Mouse (Mus musculus) midbrain, embryonic 16.5 days (tissue): ENCODE data around the gene Slc35c2. TPM values are rescaled to one million over a fixed set of nuclear protein-coding genes. Genes with fewer than 3 reads are reported as not detected.

Experiments
- polyA plus RNA-seq: library from polyadenylated mRNA; unstranded; fragments of >200 nt; fragmentation: Nextera tagmentation; extraction: Ambion mirVana; gene quantifications from 2 replicates; pipeline ENCODE4 v1.2.1, GENCODE M21; 2015

Slc35c2 gene
- polyA plus RNA-seq, 1 experiment from 2014 or later, result 68.0 TPM

Other genes starting within 250 kb of the Slc35c2 start
- gene Cd40, start 232.2 kb downstream of the Slc35c2 start, polyA plus RNA-seq, result 6.0 TPM in 2 replicates
- not detected in 2 replicates for gene 1700025C18Rik, start 197.1 kb downstream of the Slc35c2 start, polyA plus RNA-seq
- gene Cdh22, start 53.0 kb downstream of the Slc35c2 start, polyA plus RNA-seq, result 13.9 and 15.4 TPM in 2 replicates
- gene Elmo2, start 38.6 kb upstream of the Slc35c2 start, polyA plus RNA-seq, result 108 and 112 TPM in 2 replicates
- gene Zfp663, start 80.9 kb upstream of the Slc35c2 start, polyA plus RNA-seq, result 7.3 and 9.1 TPM in 2 replicates
- gene Zfp334, start 100.4 kb upstream of the Slc35c2 start, polyA plus RNA-seq, result 9.5 and 9.7 TPM in 2 replicates
- 0.08 TPM in 1 of 2 replicates, not detected in the other for gene Ocstamp, start 112.5 kb upstream of the Slc35c2 start, polyA plus RNA-seq
- 8.4 and 10.6 TPM in 2 replicates for gene Slc13a3, start 185.4 kb upstream of the Slc35c2 start, polyA plus RNA-seq
- gene Trp53rka, start 205.5 kb upstream of the Slc35c2 start, polyA plus RNA-seq, result 39.4 and 41.7 TPM in 2 replicates
- gene Slc2a10, start 215.9 kb upstream of the Slc35c2 start, polyA plus RNA-seq, result 1.7 and 1.9 TPM in 2 replicates